Mouse (Mus musculus) thymus, adult 2 months (tissue): ENCODE results near the gene Gmppb.

Source experiments
- CTCF ChIP-seq: fragments of 200-500 bp; IDR thresholded peaks from 2 replicates; pipeline ENCODE4 v1.5.1; 2012; ENCODE audit warnings: mild to moderate bottlenecking, control low read depth, low read length, moderate library complexity, borderline replicate concordance; ENCODE audit not compliant: control insufficient read depth, poor library complexity, insufficient read depth; ENCODE audit errors: extremely low read depth
- POLR2A ChIP-seq: fragments of 200-500 bp; IDR thresholded peaks from 2 replicates; pipeline ENCODE4 v1.6.1; 2012; ENCODE audit warnings: mild to moderate bottlenecking, low read length, control low read depth, moderate library complexity; ENCODE audit not compliant: control insufficient read depth, poor library complexity, insufficient read depth; ENCODE audit errors: extremely low read depth

GRCm38 (mm10) chr9:108054331-108055040 is 5.4 kb downstream of the Gmppb start:
- TF ChIP-seq CTCF (no peak), POLR2A (no peak)
